Mouse (Mus musculus) 416B (cell line): ENCODE results near the gene Krtap4-6.
"Not testable (repeated sequence)": the region's sequence is repeated elsewhere in the genome, so short reads cannot be mapped to it uniquely, and the experiment has no call there.

Source experiments
- DNase-seq: peaks from one replicate; pipeline ENCODE4 v3.0.0; 2011; ENCODE audit warnings: low read depth

Krtap4-6 gene

GRCm38 (mm10) chr11:99665860-99666259 lies at the start of gene Krtap4-6:
Gene Krtap4-6, minus strand, starts transcription at chr11:99665960.
- DNase-seq: no peak

DNA sequence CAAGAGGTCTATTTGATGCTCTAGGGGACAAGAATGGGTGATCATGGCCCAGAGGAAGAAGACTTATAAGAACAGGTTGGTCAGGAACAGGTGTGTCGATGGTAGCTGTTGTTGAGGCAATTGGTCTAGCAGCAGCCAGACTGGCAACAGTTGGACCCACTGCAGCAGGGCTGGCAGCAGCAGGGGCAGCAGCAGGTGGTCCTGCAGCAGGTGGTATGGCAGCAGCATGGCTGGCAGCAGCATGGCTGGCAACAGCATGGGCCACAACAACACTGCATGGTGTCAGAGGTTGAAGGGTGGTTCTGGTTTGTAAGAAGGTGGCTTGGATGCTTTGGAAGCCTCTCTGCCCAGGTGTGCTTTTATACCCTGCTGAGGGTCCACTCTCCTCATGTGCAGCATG lies 24.7 kb upstream of the Krtap4-6 start, which contains the start of gene Gm14190:
TSS of gene Gm14190 (minus strand) at position 278 of the 400 bp plus-strand sequence.
- DNase-seq: no peak

DNA sequence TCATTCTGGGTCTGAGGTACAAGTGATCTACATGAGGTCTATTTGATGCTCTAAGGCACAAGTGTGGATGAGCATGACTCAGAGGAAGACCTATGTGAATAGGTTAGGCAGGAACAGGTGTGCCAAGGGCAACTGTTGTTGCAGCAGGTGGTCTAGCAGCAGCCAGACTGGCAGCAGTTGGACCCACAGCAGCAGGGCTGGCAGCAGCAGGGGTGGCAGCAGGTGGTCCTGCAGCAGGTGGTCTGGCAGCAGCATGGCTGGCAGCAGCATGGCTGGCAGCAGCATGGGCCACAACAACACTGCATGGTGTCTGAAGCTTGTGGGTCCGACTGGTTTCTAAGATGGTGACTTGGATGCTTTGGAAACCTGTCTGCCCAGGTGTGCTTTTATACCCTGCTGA lies 19.5 kb upstream of the Krtap4-6 start:
- DNase-seq: not testable (repeated sequence)

- no peak for DNase-seq
Observed at GRCm38 (mm10) chr11:99683481-99683880, 17.7 kb upstream of the Krtap4-6 start.

DNA sequence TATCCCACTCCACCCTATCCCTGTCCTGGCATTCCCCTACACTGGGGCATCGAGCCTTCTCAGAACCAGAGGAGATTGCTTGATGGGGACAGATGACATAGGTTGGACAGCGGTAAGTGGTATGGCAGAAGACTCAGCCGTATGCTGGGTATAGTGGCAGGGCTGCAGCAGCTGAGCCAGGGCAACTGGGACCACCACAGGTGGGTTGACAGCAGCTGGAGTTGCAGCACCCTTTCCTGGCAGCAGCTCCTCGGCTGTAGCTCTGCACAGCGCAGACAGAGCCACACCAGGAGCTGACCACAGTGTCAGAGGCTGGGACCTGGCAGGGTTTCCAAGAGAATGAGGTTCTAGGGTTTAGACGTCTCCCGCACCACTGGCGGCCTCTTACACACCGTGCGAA lies 3.0 kb downstream of the Krtap4-6 start:
- no peak for DNase-seq

DNA sequence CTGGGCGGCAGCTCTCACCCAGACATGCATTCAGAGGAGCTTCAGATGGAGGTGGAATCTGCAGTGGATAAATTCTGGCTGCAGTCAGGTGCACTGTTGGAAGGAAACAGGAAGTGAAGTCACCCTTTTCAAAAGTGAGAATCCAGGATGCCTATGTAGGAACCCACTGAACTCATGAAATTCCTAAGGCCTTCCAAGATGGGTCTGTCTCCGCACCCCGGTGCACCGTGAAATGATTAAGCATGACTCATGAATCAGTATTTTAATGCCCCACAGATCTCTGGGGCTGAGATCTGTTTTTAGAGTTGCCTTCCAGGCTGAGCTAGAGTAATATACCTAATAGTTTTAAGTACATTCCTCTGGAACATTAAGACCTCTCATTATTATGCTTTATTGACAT lies 6.5 kb downstream of the Krtap4-6 start:
- no peak for DNase-seq

- not testable (repeated sequence) for DNase-seq
Observed at GRCm38 (mm10) chr11:99658467-99659010, 7.2 kb downstream of the Krtap4-6 start, which contains the start of gene Gm11563. Gene Gm11563, minus strand, starts transcription at chr11:99658960.

GRCm38 (mm10) chr11:99657051-99657450 lies 8.7 kb downstream of the Krtap4-6 start:
- DNase-seq: no peak

- no peak for DNase-seq
Observed at GRCm38 (mm10) chr11:99650136-99650535, 15.6 kb downstream of the Krtap4-6 start, which contains the start of gene Gm11555. Gene Gm11555, minus strand, starts transcription at chr11:99650236.

DNA sequence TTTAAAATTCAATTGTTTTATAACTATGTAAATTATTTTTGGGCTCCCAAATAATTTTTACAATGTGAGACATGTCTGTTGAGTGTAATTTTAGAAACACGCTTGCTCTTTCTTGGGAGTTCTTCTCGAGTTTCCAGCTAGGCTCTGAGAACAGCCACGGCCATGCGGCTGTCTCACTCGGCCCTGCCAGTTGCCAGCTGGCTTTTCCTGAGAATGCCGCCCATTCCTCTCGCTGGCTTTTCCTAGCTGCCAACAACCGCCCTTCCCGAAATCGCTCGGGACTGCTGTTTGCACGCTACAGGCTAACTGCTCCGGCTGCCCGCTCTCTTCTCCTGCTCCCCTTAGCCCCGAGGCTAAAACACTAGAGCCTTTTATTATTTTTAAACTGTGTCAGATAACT lies 19.3 kb downstream of the Krtap4-6 start:
- no peak for DNase-seq

DNA sequence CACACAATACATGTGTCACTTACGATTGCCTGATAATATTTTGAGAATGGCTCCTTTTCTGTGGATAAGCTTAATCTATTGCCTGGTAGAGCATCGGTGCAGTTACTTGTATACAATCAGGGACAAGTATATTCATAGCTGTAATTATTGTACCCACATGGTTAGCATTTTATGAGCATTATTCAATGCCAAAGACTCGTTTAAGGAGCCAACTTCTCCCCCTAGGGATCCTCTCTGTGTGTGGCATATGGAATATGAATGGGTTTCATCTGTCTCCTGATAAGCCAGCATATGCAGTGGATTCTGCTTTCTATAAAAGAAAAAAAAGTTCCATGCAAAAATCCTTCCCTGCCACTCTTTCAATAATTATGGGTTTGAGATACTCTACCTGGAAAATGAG lies 21.4 kb downstream of the Krtap4-6 start:
- no peak for DNase-seq

DNA sequence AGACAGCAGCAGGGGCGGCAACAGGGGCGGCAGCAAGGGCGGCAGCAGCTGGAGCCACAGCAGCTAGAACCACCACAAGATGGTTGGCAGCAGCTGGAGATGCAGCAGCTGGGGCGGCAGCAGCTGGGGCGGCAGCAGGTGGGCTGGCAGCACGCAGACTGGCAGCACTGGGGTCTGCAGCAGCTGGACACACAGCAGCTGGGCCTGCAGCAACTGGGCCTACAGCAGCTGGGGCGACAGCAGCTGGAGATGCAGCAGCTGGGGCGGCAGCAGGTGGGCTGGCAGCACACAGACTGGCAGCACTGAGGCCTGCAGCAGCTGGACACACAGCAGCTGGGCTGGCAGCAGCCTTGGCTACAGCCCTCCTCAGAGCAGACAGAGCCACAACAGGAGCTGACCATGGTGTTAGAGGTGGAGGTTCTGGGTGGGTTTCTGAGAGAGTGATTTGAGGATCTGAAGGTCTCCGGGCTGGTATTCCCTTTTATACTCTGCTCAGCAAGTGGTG lies 22.1 kb downstream of the Krtap4-6 start, which contains the start of gene Krtap4-7:
TSS of gene Krtap4-7 (minus strand) at position 455 of the 505 bp plus-strand sequence.
- not testable (repeated sequence) for DNase-seq

- DNase-seq: no peak
Observed at GRCm38 (mm10) chr11:99640926-99641325, 24.8 kb downstream of the Krtap4-6 start.

DNA sequence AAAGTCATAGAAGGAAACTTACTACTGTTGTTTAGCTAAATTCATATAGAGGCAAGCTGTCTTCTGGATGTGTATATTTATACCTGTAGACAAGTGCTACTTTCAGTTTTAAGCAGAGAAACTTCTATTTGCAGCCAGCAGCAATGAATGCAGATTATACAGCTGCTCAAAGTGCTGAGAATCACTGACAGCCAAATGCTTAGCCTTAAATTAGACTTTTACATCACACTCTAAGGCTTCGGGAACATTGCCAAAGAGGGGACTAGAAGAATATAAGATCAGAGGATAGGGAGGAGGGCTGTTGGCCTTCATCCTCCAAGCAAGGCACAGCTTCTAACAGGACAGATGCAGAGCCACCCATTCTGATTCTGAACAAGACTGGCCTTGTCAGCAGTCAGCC lies 28.7 kb downstream of the Krtap4-6 start:
- no peak for DNase-seq

GRCm38 (mm10) chr11:99634653-99635134 lies 31.1 kb downstream of the Krtap4-6 start, which contains the start of gene Krtap4-2:
Gene Krtap4-2, minus strand, starts transcription at chr11:99635084.
- DNase-seq: no peak

DNA sequence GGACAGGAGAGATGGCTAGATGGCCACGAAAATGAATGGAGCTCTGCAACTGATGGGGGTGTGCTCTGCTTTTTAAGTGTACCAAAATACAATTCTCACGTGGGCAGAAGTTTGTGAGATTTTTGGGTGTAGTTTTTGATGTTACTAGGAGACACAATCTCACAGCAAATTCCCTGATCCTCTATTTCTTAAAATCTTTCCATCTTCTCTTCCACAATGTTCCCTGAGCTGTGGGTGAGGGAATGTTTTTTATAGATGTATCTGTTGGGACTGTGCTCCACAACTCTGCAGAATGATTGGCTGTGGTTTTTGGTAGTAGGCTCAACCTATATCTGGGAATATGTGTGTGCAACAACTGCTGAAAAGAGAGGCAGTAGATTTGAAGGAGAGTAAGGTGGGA lies 32.5 kb downstream of the Krtap4-6 start:
- no peak for DNase-seq

DNA sequence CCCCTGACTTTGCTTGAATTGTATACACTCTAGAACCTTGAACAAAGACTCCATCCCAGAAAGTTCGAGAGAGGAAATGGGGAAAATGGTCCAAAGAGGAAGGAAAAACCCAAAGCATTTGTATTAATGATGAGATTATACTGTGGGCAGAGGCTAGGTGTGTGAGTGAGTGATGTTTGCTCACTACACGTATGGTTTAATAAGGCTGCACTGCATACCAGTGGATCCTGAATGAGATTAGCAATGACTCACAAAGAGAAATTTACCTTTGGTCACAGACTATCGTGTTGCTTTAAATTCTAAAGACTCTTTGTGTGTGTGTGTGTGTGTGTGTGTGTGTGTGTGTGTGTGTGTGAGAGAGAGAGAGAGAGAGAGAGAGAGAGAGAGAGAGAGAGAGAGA lies 34.9 kb downstream of the Krtap4-6 start:
- DNase-seq: no peak

DNA sequence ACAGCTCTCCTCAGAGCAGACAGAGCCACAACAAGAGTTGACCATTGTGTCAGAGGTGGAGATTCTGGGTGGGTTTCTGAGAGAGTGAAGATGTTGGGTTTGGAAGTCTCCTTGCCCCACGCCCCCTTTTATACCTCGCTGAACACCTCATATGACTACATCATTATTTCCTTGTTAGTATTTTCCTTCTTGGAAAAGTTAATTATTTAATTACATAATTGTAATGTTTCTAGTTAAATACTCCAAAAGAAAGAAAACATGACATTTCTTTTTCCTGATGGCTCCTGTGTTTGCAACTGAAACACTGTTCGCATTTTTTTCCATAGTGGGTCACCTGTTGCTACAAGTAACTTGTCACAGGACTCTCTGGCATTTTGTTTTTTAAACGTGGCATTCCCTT lies 37.6 kb downstream of the Krtap4-6 start, which contains the start of gene Krtap4-1:
TSS of gene Krtap4-1 (minus strand) at position 101 of the 400 bp plus-strand sequence.
- DNase-seq: no peak

DNA sequence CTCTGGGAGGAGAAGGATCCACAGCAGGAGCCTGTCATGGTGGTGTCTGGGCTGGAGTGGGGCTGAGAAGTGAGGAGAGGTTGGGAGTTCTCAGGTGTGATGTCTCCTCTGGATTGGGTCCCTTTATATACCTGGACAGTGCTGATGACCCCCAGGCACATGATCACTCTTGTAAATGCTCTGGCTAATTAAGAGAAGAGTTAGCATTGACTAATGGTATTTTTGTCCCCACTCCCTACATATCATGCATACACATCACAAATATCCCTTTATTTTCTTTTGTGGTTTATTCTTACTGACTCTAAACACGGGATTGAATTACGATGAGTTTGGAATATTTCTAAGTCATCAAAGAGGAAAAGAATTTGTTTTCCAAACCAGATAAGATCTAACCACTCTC lies 45.4 kb downstream of the Krtap4-6 start, which contains the start of gene Gm11562:
TSS of gene Gm11562 (minus strand) at position 101 of the 400 bp plus-strand sequence.
- DNase-seq: no peak
